Mouse (Mus musculus) megakaryocyte, embryonic 14.5 days (primary cell): ENCODE data around the gene Cpm.

Experiments used
- FLI1 ChIP-seq: IDR thresholded peaks from 2 replicates; pipeline ENCODE4 v1.6.1; 2012; ENCODE audit warnings: low read length, inconsistent platforms, mixed read lengths
- GATA1 ChIP-seq: IDR thresholded peaks from 3 replicates; pipeline ENCODE4 v1.6.1; 2012; ENCODE audit warnings: mixed read lengths, low read length, inconsistent platforms, borderline replicate concordance

- no peak for TF ChIP-seq GATA1
- no peak for TF ChIP-seq FLI1
These were observed 49.5 kb upstream of the Cpm start for GRCm38 (mm10) chr10:117579771-117580284.
